Mouse (Mus musculus) 3134 (cell line): ENCODE results near the gene Btg4.
A peak's percentile ranks its signal among the peaks of the same experiment; 100 is the strongest.

ENCODE experiments used
- DNase-seq: peaks from one replicate; pipeline ENCODE4 v3.0.0-alpha.2; 2011; ENCODE audit warnings: low spot score; ENCODE audit not compliant: insufficient read length; ENCODE audit errors: extremely low read depth

Gene Btg4

GRCm38 (mm10) chr9:51060601-51061000, at the start of gene Btg4:
Gene Btg4 (plus strand): TSS chr9:51060901.
- DNase-seq = no peak

- DNase-seq = no peak
Measured at GRCm38 (mm10) chr9:51013644-51014043, 47.1 kb upstream of the Btg4 start.

GRCm38 (mm10) chr9:51015732-51016131, 45.0 kb upstream of the Btg4 start:
- peak; percentile 27 for DNase-seq

- no peak for DNase-seq
Measured at GRCm38 (mm10) chr9:51019670-51020069, 41.0 kb upstream of the Btg4 start.

GRCm38 (mm10) chr9:51020351-51020750, 40.4 kb upstream of the Btg4 start:
- no peak for DNase-seq

- no peak for DNase-seq
Measured at GRCm38 (mm10) chr9:51021123-51021795, 39.4 kb upstream of the Btg4 start.

- no peak for DNase-seq
Measured at GRCm38 (mm10) chr9:51026952-51027351, 33.7 kb upstream of the Btg4 start.

- DNase-seq = no peak
Measured at GRCm38 (mm10) chr9:51030147-51030546, 30.6 kb upstream of the Btg4 start.

GRCm38 (mm10) chr9:51031603-51032002, 29.1 kb upstream of the Btg4 start:
- no peak for DNase-seq

- no peak for DNase-seq
Measured at GRCm38 (mm10) chr9:51032291-51032690, 28.4 kb upstream of the Btg4 start.

GRCm38 (mm10) chr9:51032785-51033529, 27.7 kb upstream of the Btg4 start:
- DNase-seq = no peak

- no peak for DNase-seq
Measured at GRCm38 (mm10) chr9:51041491-51041980, 19.2 kb upstream of the Btg4 start.

- peak; percentile 24 for DNase-seq
Measured at GRCm38 (mm10) chr9:51042136-51042535, 18.6 kb upstream of the Btg4 start.

GRCm38 (mm10) chr9:51052180-51052579, 8.5 kb upstream of the Btg4 start:
- DNase-seq = no peak

- DNase-seq = peak; percentile 19
Measured at GRCm38 (mm10) chr9:51056360-51057324, 4.1 kb upstream of the Btg4 start.

- DNase-seq = peak; percentile 62
Measured at GRCm38 (mm10) chr9:51058951-51059521, 1.7 kb upstream of the Btg4 start.

- no peak for DNase-seq
Measured at GRCm38 (mm10) chr9:51068202-51068601, 7.5 kb downstream of the Btg4 start.

GRCm38 (mm10) chr9:51070801-51071200, 10.1 kb downstream of the Btg4 start:
- no peak for DNase-seq

GRCm38 (mm10) chr9:51075780-51076179, 15.1 kb downstream of the Btg4 start:
- peak; percentile 22 for DNase-seq

GRCm38 (mm10) chr9:51076300-51076978, 15.7 kb downstream of the Btg4 start:
- no peak for DNase-seq
